Mouse (Mus musculus) CH12.LX (cell line): ENCODE measurements around the gene Ppp2r2c. TPM values are rescaled to one million over a fixed set of nuclear protein-coding genes. Genes with fewer than 3 reads are reported as not detected.
A peak's percentile ranks its signal among the peaks of the same experiment; 100 is the strongest.

Source experiments
- DNase-seq: peaks from one replicate; pipeline ENCODE4 v3.0.0-alpha.2; 2013; ENCODE audit errors: extremely low read depth
- H3K27ac ChIP-seq: 2 replicates; pipeline ENCODE4 v1.5.1; 2012; ENCODE audit warnings: low read depth, mild to moderate bottlenecking, control low read depth, moderate library complexity; ENCODE audit not compliant: insufficient read depth
- H3K27me3 ChIP-seq: replicated peaks from 2 replicates; pipeline ENCODE3; 2012; ENCODE audit warnings: inconsistent platforms
- H3K36me3 ChIP-seq, 2 experiments: replicated peaks in 1 of 2; 2 replicates each; pipeline versions ENCODE3 to v1.6.1; 2012; ENCODE audit warnings: inconsistent platforms in 1 of 2, low read length in 1 of 2, mild to moderate bottlenecking in 1 of 2, mixed read lengths in 1 of 2, moderate library complexity in 1 of 2; ENCODE audit not compliant: control insufficient read depth in 1 of 2, insufficient read depth in 1 of 2
- H3K4me1 ChIP-seq, 2 experiments: 2 replicates each; pipeline ENCODE4 v1.6.1; 2012; ENCODE audit warnings: inconsistent platforms in 1 of 2, moderate library complexity in 1 of 2; ENCODE audit not compliant: insufficient read depth in 2 of 2, control insufficient read depth in 1 of 2
- H3K4me2 ChIP-seq: 2 replicates; pipeline ENCODE4 v1.6.1; 2012; ENCODE audit warnings: low read depth, mild to moderate bottlenecking, control low read depth; ENCODE audit not compliant: poor library complexity, insufficient read depth, severe bottlenecking
- H3K4me3 ChIP-seq, 3 experiments: fragments of 150-350 bp in 1 of 3; sonication (generic) in 1 of 3; replicated peaks in 1 of 3; 2 replicates each; pipeline versions ENCODE3 to v1.5.1; 2011 to 2012; ENCODE audit warnings: low read depth in 2 of 3, low read length in 2 of 3, mild to moderate bottlenecking in 2 of 3, moderate library complexity in 2 of 3, control low read depth in 1 of 3, improper control_type of control experiment in 1 of 3, inconsistent platforms in 1 of 3, mixed read lengths in 1 of 3; ENCODE audit not compliant: poor library complexity in 1 of 3
- H3K79me2 ChIP-seq: replicated peaks from 2 replicates; pipeline ENCODE4 v1.6.1; 2012; ENCODE audit warnings: mild to moderate bottlenecking, moderate library complexity; ENCODE audit not compliant: control insufficient read depth, poor library complexity, insufficient read depth, severe bottlenecking; ENCODE audit errors: extremely low read depth
- H3K9ac ChIP-seq: 2 replicates; pipeline ENCODE4 v1.6.1; 2012; ENCODE audit warnings: low read depth, mild to moderate bottlenecking, control low read depth, moderate library complexity; ENCODE audit not compliant: insufficient read depth
- H3K9me3 ChIP-seq: replicated peaks from 2 replicates; pipeline ENCODE3; 2012; ENCODE audit warnings: low read length, inconsistent platforms, mixed read lengths
- BHLHE40 ChIP-seq: IDR thresholded peaks from 2 replicates; pipeline ENCODE4 v1.6.1; 2011; ENCODE audit warnings: mild to moderate bottlenecking, low read depth, low read length, improper control_type of control experiment
- CHD2 ChIP-seq: IDR thresholded peaks from 2 replicates; pipeline ENCODE4 v1.6.1; 2011; ENCODE audit warnings: low read length, improper control_type of control experiment
- CTCF ChIP-seq, 2 experiments: IDR thresholded peaks in 1 of 2; conservative IDR thresholded peaks in 1 of 2; 2 replicates each; pipeline ENCODE4 v1.5.1; 2011 to 2012; ENCODE audit warnings: low read depth in 2 of 2, low read length in 2 of 2, improper control_type of control experiment in 1 of 2, inconsistent platforms in 1 of 2, mild to moderate bottlenecking in 1 of 2, moderate library complexity in 1 of 2
- E2F4 ChIP-seq: IDR thresholded peaks from 2 replicates; pipeline ENCODE4 v1.6.1; 2011; ENCODE audit warnings: low read depth, low read length, improper control_type of control experiment; ENCODE audit not compliant: insufficient replicate concordance
- ELF1 ChIP-seq: IDR thresholded peaks from 2 replicates; pipeline ENCODE4 v1.6.1; 2014; ENCODE audit warnings: low read depth, mild to moderate bottlenecking, inconsistent platforms, low read length, improper control_type of control experiment
- EP300 ChIP-seq: IDR thresholded peaks from 2 replicates; pipeline ENCODE4 v1.6.1; 2011; ENCODE audit warnings: low read length, improper control_type of control experiment
- GABPA ChIP-seq: IDR thresholded peaks from 2 replicates; pipeline ENCODE4 v1.6.1; 2012; ENCODE audit warnings: low read depth, low read length, improper control_type of control experiment, inconsistent platforms; ENCODE audit not compliant: insufficient replicate concordance
- JUN ChIP-seq: IDR thresholded peaks from 2 replicates; pipeline ENCODE4 v1.6.1; 2011; ENCODE audit warnings: low read depth, mild to moderate bottlenecking, low read length, improper control_type of control experiment, moderate library complexity; ENCODE audit not compliant: insufficient read depth
- MAFK ChIP-seq: IDR thresholded peaks from 2 replicates; pipeline ENCODE4 v1.6.1; 2011; ENCODE audit warnings: low read length, improper control_type of control experiment; ENCODE audit not compliant: insufficient replicate concordance
- MAX ChIP-seq: IDR thresholded peaks from 2 replicates; pipeline ENCODE4 v1.6.1; 2011; ENCODE audit warnings: low read length, improper control_type of control experiment
- MAZ ChIP-seq: IDR thresholded peaks from 2 replicates; pipeline ENCODE4 v1.6.1; 2012; ENCODE audit warnings: low read depth, mild to moderate bottlenecking, inconsistent platforms, low read length, improper control_type of control experiment, moderate library complexity
- MXI1 ChIP-seq: IDR thresholded peaks from 2 replicates; pipeline ENCODE4 v1.6.1; 2011; ENCODE audit warnings: mild to moderate bottlenecking, low read depth, low read length, improper control_type of control experiment
- RAD21 ChIP-seq: IDR thresholded peaks from 2 replicates; pipeline ENCODE4 v1.6.1; 2011; ENCODE audit warnings: low read depth, mild to moderate bottlenecking, low read length, improper control_type of control experiment, moderate library complexity
- RCOR1 ChIP-seq: conservative IDR thresholded peaks from 2 replicates; pipeline ENCODE4 v1.6.1; 2012; ENCODE audit warnings: low read depth, mild to moderate bottlenecking, inconsistent platforms, low read length, improper control_type of control experiment
- SIN3A ChIP-seq: IDR thresholded peaks from 2 replicates; pipeline ENCODE4 v1.6.1; 2012; ENCODE audit warnings: low read length, improper control_type of control experiment, inconsistent platforms
- SMC3 ChIP-seq: IDR thresholded peaks from 2 replicates; pipeline ENCODE4 v1.6.1; 2011; ENCODE audit warnings: low read depth, low read length, improper control_type of control experiment
- TBP ChIP-seq: conservative IDR thresholded peaks from 2 replicates; pipeline ENCODE4 v1.6.1; 2011; ENCODE audit warnings: low read depth, low read length, improper control_type of control experiment
- TCF12 ChIP-seq: IDR thresholded peaks from 2 replicates; pipeline ENCODE4 v1.6.1; 2014; ENCODE audit warnings: low read depth, mild to moderate bottlenecking, inconsistent platforms, low read length, improper control_type of control experiment
- USF1 ChIP-seq: IDR thresholded peaks from 2 replicates; pipeline ENCODE4 v1.6.1; 2014; ENCODE audit warnings: low read depth, mild to moderate bottlenecking, inconsistent platforms, low read length, improper control_type of control experiment
- ZNF384 ChIP-seq: IDR thresholded peaks from 2 replicates; pipeline ENCODE4 v1.6.1; 2012; ENCODE audit warnings: low read depth, low read length, improper control_type of control experiment, inconsistent platforms
- dilution Hi-C: fragments of 300-500 bp; cut with MboI; formaldehyde crosslinking; loops from 2 replicates; pipeline ENCODE4 v1.14.3; 2020; ENCODE audit warnings: low sequenced_read_pairs; ENCODE audit not compliant: extremely low pct_unique_long_range_greater_than_20kb, extremely low pct_ligation_motif_present
- in situ Hi-C: fragments of 300-500 bp; cut with MboI; formaldehyde crosslinking; loops from 3 replicates; pipeline ENCODE4 v1.14.3; 2019; ENCODE audit warnings: low sequenced_read_pairs, low pct_ligation_motif_present, low pct_unique_long_range_greater_than_20kb, mixed read lengths
- polyA plus RNA-seq: library from polyadenylated mRNA; unstranded; fragments of >175 nt; gene quantifications from 2 replicates; pipeline ENCODE4 v1.2.1, GENCODE M21; 2012; ENCODE audit warnings: low read depth; ENCODE audit not compliant: insufficient read length
- total RNA-seq, 2 experiments: library from RNA; depleted of rRNA; stranded (reverse); fragments of 300-350 nt in 1 of 2; fragments of >200 nt in 1 of 2; gene quantifications; 2 replicates each; pipeline ENCODE4 v1.2.3; 2012 to 2014

Ppp2r2c gene
- total and polyA plus RNA-seq, 3 experiments: 0.07 to 0.21 TPM; not detected in 1

DNA sequence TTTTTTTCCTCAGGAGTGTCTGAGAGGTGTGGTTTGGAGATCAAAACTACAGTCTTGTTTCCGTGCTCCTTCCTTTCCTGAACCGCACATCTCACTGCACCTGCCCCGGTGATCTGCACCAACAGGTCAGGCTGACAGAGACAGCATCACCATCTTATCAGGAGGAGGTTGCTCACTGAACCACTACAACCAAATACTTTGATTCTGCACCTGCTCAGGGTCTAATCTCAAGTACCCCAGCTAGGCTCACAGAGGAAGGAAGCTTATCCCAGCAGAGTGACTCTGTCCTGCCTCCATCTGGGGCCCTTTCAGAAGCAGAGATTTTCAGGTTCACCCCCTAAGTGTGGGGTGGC lies 121.3 kb downstream of the Ppp2r2c start:
- in situ Hi-C loops: no loop called here
- H3K27me3 ChIP-seq: peaks cover 29% of the 10 kb centered on the region
- no peak overlapping the region for H3K4me3 ChIP-seq
- H3K9me3 ChIP-seq: peaks cover 4% of the 10 kb centered on the region
- H3K79me2 ChIP-seq: no peaks in the 10 kb centered on the region
- TF ChIP-seq ZNF384 (peak; percentile 7; the same call in 1 of the 2 replicates), SIN3A (0 out of 2 replicates have a peak, but pooled peaks have one; percentile 14), CTCF (conservative IDR thresholded peaks at IDR 0.05 in 1 of 2, IDR thresholded peaks at IDR 0.05 in 1 of 2; ENCODE audit: low read depth in 2 of 2, low read length in 2 of 2) (no peak), RAD21 (no peak), CHD2 (peak; percentile 20; the same call in 1 of the 2 replicates), RCOR1 (no peak)
- TF ChIP-seq, all 38 proteins: peak for 3
- no peak overlapping the region for H3K27ac ChIP-seq
- dilution Hi-C loops: no loop called here
- no peaks in the 10 kb centered on the region for H3K36me3 ChIP-seq
- peak overlapping the region; percentile 68 for H3K4me2 ChIP-seq
- peaks cover 7 to 18% of the 10 kb centered on the region in 2 experiments; a peak in 3 of 4 replicates for H3K4me1 ChIP-seq
- H3K9ac ChIP-seq: peak overlapping the region; percentile 22; the same call in 1 of the 2 replicates
- DNase-seq: no peak

DNA sequence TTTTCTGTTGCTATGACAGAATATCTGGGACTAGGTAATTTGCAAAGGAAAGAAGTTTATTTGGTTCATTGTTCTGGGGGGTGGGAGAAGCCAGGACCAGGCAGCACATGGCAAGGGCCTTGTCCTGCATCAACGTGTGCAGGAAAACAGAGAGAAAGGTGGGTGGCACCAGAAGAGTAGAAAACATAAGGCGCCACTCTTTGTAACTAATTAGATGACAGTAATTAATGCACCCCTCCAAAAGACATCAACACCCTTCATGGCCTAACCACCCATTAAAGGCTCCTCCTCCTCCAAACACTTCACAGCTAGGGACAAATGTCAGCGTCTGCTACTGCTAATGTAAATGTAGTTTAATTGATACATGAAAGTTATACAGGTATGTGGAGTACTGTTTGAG lies 121.9 kb downstream of the Ppp2r2c start:
- TF ChIP-seq USF1 (no peak), MAZ (no peak), GABPA (no peak), RAD21 (no peak), MAFK (no peak), TCF12 (no peak), SMC3 (no peak), CTCF (conservative IDR thresholded peaks at IDR 0.05 in 1 of 2, IDR thresholded peaks at IDR 0.05 in 1 of 2; ENCODE audit: low read depth in 2 of 2, low read length in 2 of 2) (no peak), MAX (no peak), JUN (no peak), EP300 (no peak), ZNF384 (no peak), BHLHE40 (no peak), MXI1 (no peak), E2F4 (no peak), TBP (no peak), ELF1 (no peak)
- no peak overlapping the region for H3K27ac ChIP-seq
- in situ Hi-C loops (no loop called here), dilution Hi-C loops (no loop called here)
- peaks cover 4% of the 10 kb centered on the region for H3K9me3 ChIP-seq
- H3K4me1 ChIP-seq: peaks cover 7 to 18% of the 10 kb centered on the region in 2 experiments; a peak in 3 of 4 replicates
- DNase-seq: no peak
- peaks cover 29% of the 10 kb centered on the region for H3K27me3 ChIP-seq
- H3K79me2 ChIP-seq: no peaks in the 10 kb centered on the region
- no peak overlapping the region for H3K4me3 ChIP-seq
- no peaks in the 10 kb centered on the region for H3K36me3 ChIP-seq
- no peak overlapping the region for H3K9ac ChIP-seq
- no peak overlapping the region for H3K4me2 ChIP-seq
